Mouse (Mus musculus) forebrain, embryonic 16.5 days (tissue): Measurements from ENCODE around the gene Mrpl45. TPM values are rescaled to one million over a fixed set of nuclear protein-coding genes. Genes with fewer than 3 reads are reported as not detected.
"Not testable (repeated sequence)": the region's sequence is repeated elsewhere in the genome, so short reads cannot be mapped to it uniquely, and the experiment has no call there.

Experiments used
- ATAC-seq: fragments of 200-750 bp; cut with Nextera tagmentation; 2 replicates; pipeline ENCODE4 v1.8.0; 2017; ENCODE audit warnings: mild to moderate bottlenecking, moderate library complexity
- H3K27ac ChIP-seq: fragments of 300-500 bp; sonication (generic); 2 replicates; pipeline ENCODE4 v1.5.1; 2014; ENCODE audit warnings: low read length, control low read depth
- H3K27me3 ChIP-seq: fragments of 300-500 bp; sonication (generic); replicated peaks from 2 replicates; pipeline ENCODE4 v1.6.1; 2014; ENCODE audit warnings: low read length; ENCODE audit not compliant: control insufficient read depth, insufficient read depth
- H3K36me3 ChIP-seq: fragments of 300-500 bp; sonication (generic); 2 replicates; pipeline ENCODE4 v1.6.1; 2014; ENCODE audit not compliant: control insufficient read depth, insufficient read depth
- H3K4me1 ChIP-seq: fragments of 300-500 bp; sonication (generic); replicated peaks from 2 replicates; pipeline ENCODE4 v1.6.1; 2014; ENCODE audit warnings: low read length; ENCODE audit not compliant: control insufficient read depth, insufficient read depth
- H3K4me2 ChIP-seq: fragments of 300-500 bp; sonication (generic); 2 replicates; pipeline ENCODE4 v1.6.1; 2014; ENCODE audit warnings: mild to moderate bottlenecking, low read length, control low read depth
- H3K4me3 ChIP-seq: fragments of 300-500 bp; sonication (generic); replicated peaks from 2 replicates; pipeline ENCODE4 v1.5.1; 2014; ENCODE audit warnings: mild to moderate bottlenecking, low read length, control low read depth
- H3K9ac ChIP-seq: fragments of 300-500 bp; sonication (generic); replicated peaks from 2 replicates; pipeline ENCODE4 v1.6.1; 2014; ENCODE audit warnings: low read depth, low read length, control low read depth
- H3K9me3 ChIP-seq: fragments of 300-500 bp; sonication (generic); 2 replicates; pipeline ENCODE4 v1.6.1; 2016; ENCODE audit warnings: low read length; ENCODE audit not compliant: control insufficient read depth
- WGBS: fragments of 180-500 bp; shearing (Covaris S2); extraction: QIAGEN DNeasy Blood & Tissue Kit; methylation state at CpG from one replicate; pipeline ENCODE4 v1.1.7; 2014; 5-methylcytosine and 5-hydroxymethylcytosine counted together
- polyA plus RNA-seq: library from polyadenylated mRNA; unstranded; fragments of >200 nt; fragmentation: Nextera tagmentation; extraction: Ambion mirVana; gene quantifications from 2 replicates; pipeline ENCODE4 v1.2.1, GENCODE M21; 2015

Mrpl45 gene
- polyA plus RNA-seq: 40.2 and 42.0 TPM in 2 replicates

DNA sequence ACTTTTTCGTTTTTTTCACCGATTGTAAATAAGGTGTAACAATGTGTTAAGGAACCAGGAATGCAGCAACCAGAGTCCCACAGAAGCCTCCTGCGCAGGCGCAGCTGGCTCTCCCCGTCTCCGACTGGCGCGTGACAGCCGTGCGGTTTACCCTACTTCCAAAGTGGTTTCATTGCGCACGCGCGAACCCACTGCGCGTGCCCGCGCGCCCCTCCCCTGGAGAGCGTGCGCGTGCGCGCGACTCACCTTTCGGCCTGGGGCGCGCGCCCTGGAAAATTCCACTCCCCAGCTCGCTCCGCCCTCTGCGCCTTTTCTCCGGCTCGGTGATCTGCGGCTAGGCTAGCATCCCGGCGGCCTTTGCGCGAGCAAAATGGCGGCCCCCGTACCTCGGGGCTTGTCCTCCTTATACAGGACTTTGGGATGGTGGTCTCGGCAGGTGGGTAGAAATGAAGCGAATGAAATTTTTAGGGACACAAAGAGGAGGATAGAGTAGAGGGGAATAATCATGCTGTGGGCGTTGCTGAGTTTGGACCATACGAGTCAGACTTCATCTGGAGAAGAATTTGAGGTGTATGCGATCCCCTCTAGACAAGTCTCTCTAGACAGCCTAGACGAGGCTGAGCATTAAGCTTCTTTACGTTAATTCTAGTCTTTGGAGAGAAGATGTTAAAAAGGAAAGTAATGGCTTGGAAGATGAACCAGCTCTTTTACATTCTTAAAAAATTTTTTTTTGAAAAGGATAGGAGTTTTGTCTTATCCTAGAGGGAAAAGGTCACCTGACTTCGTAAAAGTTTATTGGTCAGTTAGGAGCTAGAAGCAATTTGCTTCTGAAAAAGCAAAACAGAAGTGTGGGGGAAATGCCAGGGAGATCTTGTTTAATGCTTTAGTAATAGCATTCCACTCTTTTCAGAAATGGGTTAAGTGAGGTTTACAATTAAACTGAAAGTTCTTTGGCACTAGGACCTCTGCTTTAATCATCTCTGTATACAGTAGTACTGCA lies at the start of gene Mrpl45:
Gene Mrpl45, plus strand, starts transcription at position 213 of the 1,000 bp plus-strand sequence.
- H3K4me2 ChIP-seq: peak within 1 kb of the TSS; percentile 62
- H3K9ac ChIP-seq: peak within 1 kb of the TSS; percentile 66
- peak within 1 kb of the TSS; percentile 54 for H3K4me3 ChIP-seq
- under 1% methylated on average over 50 of the region's 50 CpGs for WGBS
- peaks cover 8% of the 10 kb centered on the region for H3K4me1 ChIP-seq
- ATAC-seq: peak; percentile 96
- no peaks in the 10 kb centered on the region for H3K27me3 ChIP-seq
- peak within 1 kb of the TSS; percentile 80 for H3K27ac ChIP-seq
- H3K9me3 ChIP-seq: no peaks in the 10 kb centered on the region
- no peaks in the 10 kb centered on the region for H3K36me3 ChIP-seq

DNA sequence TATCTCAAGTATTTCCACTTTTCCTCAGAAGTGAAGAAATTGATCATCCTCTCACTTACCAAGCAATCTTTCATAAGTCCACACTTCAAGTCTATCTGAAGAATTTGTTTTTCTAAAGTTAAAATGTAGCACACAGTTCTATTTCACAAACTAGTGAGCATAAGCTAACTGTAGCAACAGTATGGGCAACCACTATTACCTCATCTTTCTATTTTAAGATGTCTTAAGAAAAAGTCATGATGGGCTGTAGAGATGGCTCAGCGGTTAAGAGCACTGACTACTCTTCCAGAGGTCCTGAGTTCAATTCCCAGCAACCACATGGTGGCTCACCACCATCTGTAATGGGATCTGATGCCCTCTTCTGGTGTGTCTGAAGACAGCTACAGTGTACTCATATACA lies 49.0 kb upstream of the Mrpl45 start:
- H3K9me3 ChIP-seq, ATAC-seq, H3K27me3 ChIP-seq, H3K4me3 ChIP-seq, H3K4me2 ChIP-seq, H3K9ac ChIP-seq, H3K4me1 ChIP-seq, H3K27ac ChIP-seq, H3K36me3 ChIP-seq: not testable (repeated sequence)
- 97% methylated on average over 1 of the region's 1 CpGs for WGBS

GRCm38 (mm10) chr11:97270004-97270403 lies 45.5 kb upstream of the Mrpl45 start:
- H3K27me3 ChIP-seq, H3K9me3 ChIP-seq, H3K36me3 ChIP-seq, H3K4me2 ChIP-seq, H3K4me1 ChIP-seq, ATAC-seq, H3K27ac ChIP-seq, H3K4me3 ChIP-seq, H3K9ac ChIP-seq: not testable (repeated sequence)
- WGBS: 69% methylated on average over 2 of the region's 2 CpGs

GRCm38 (mm10) chr11:97272835-97273234 lies 42.7 kb upstream of the Mrpl45 start:
- Histone ChIP-seq H3K27ac (no peak overlapping the region), H3K4me1 (peaks cover 9% of the 10 kb centered on the region), H3K4me3 (no peak overlapping the region), H3K36me3 (no peaks in the 10 kb centered on the region), H3K9ac (no peak overlapping the region), H3K9me3 (no peaks in the 10 kb centered on the region), H3K4me2 (no peak overlapping the region), H3K27me3 (no peaks in the 10 kb centered on the region)
- ATAC-seq: no peak
- 89% methylated on average over 4 of the region's 4 CpGs for WGBS

- H3K27ac ChIP-seq: no peak overlapping the region
- no peaks in the 10 kb centered on the region for H3K27me3 ChIP-seq
- H3K9ac ChIP-seq: no peak overlapping the region
- peaks cover 17% of the 10 kb centered on the region for H3K4me1 ChIP-seq
- WGBS: 84% methylated on average over 5 of the region's 5 CpGs
- H3K4me2 ChIP-seq: no peak overlapping the region
- ATAC-seq: no peak
- H3K36me3 ChIP-seq: no peaks in the 10 kb centered on the region
- H3K4me3 ChIP-seq: no peak overlapping the region
- H3K9me3 ChIP-seq: no peaks in the 10 kb centered on the region
Measured at GRCm38 (mm10) chr11:97273613-97274012, 41.9 kb upstream of the Mrpl45 start.

- peaks cover 22% of the 10 kb centered on the region for H3K4me1 ChIP-seq
- H3K9me3 ChIP-seq, H3K27ac ChIP-seq, H3K4me3 ChIP-seq, H3K27me3 ChIP-seq, H3K36me3 ChIP-seq, H3K9ac ChIP-seq, ATAC-seq, H3K4me2 ChIP-seq: not testable (repeated sequence)
- 97% methylated on average over 6 of the region's 6 CpGs for WGBS
Measured at GRCm38 (mm10) chr11:97274947-97275346, 40.6 kb upstream of the Mrpl45 start.

DNA sequence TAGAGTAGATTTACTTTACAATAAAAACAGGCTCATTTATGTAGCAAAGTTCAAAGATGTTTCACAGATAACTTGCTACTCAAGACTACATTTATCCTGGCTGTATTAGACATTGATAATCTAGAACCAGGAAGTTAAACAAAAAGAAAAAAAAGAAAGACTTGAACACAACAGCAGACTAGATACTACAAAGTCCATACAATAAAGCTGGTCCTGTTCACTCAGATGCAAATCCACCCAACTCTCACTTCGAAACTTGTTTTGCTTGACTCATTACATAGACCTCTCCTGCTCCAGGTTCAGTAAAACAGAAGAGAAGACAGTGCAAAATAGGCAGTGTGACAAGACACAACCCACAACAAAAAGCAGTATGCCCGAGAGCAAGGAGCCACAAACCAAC lies 40.2 kb upstream of the Mrpl45 start:
- Histone ChIP-seq H3K9ac (no peak overlapping the region), H3K36me3 (no peaks in the 10 kb centered on the region), H3K27ac (no peak overlapping the region), H3K4me1 (peaks cover 22% of the 10 kb centered on the region), H3K4me2 (no peak overlapping the region), H3K27me3 (no peaks in the 10 kb centered on the region), H3K9me3 (no peaks in the 10 kb centered on the region), H3K4me3 (no peak overlapping the region)
- no peak for ATAC-seq
- WGBS: 92% methylated on average over 2 of the region's 2 CpGs

GRCm38 (mm10) chr11:97276019-97276418 lies 39.5 kb upstream of the Mrpl45 start:
- H3K4me1 ChIP-seq: peaks cover 22% of the 10 kb centered on the region
- H3K27me3 ChIP-seq: no peaks in the 10 kb centered on the region
- no peak overlapping the region for H3K4me3 ChIP-seq
- no peak overlapping the region for H3K9ac ChIP-seq
- ATAC-seq: no peak
- no peak overlapping the region for H3K4me2 ChIP-seq
- H3K9me3 ChIP-seq: no peaks in the 10 kb centered on the region
- H3K36me3 ChIP-seq: no peaks in the 10 kb centered on the region
- 48% methylated on average over 1 of the region's 1 CpGs for WGBS
- no peak overlapping the region for H3K27ac ChIP-seq

DNA sequence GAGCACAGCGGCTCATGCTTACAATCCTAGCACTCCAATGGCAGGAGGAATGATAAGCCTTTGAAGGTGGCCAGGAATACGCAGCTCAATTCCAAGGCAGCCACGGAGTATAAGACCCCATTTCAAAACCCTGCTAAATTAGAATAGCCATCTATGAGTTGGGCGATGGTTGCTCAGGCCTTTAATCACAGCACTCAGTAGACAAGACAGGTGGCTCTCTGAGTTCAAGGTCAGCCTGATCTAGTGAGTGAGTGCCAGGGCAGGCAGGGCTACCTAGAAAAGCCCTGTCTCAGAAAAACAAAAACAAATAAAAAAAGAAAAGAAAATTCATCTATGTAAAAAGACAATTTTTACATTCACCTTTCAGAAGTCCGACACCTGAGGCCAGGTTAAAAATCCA lies 38.4 kb upstream of the Mrpl45 start:
- WGBS: 88% methylated on average over 5 of the region's 5 CpGs
- Histone ChIP-seq H3K4me1 (peaks cover 22% of the 10 kb centered on the region), H3K27ac (no peak overlapping the region), H3K9me3 (no peaks in the 10 kb centered on the region), H3K9ac (no peak overlapping the region), H3K4me2 (no peak overlapping the region), H3K27me3 (no peaks in the 10 kb centered on the region), H3K4me3 (no peak overlapping the region), H3K36me3 (no peaks in the 10 kb centered on the region)
- no peak for ATAC-seq
